Mouse (Mus musculus) G1E-ER4 (cell line): ENCODE data around the gene Tmem255b. TPM values are rescaled to one million over a fixed set of nuclear protein-coding genes. Genes with fewer than 3 reads are reported as not detected.

Experiments
- GATA1 ChIP-seq: IDR thresholded peaks from one replicate; pipeline ENCODE4 v1.8.0; 2012; ENCODE audit warnings: low read length, inconsistent platforms
- polyA plus RNA-seq: library from polyadenylated mRNA; stranded (reverse); fragments of >175 nt; gene quantifications from 2 replicates; pipeline ENCODE4 v1.2.3, GENCODE M21; 2012

The Tmem255b gene
- polyA plus RNA-seq, 1 experiment = not detected

DNA sequence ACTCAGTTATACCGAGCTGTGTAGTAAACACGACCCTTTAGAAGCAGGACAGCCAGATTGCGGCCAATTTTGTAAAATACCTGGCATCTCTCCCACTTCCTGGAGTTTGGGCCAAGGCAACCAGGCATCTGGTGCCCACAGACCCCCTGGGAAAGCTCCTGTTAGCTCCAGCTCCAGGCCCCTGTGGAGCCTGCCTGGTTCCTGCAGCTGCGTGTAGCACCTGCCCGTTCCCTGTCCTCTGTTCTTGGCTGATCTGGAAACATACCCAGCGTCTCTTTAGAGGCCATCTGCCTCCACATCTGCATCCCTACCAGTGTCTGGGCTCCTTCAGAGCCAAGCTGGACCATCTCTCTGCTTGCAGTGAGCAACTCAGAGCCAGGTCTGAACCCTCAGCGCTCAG, 4.6 kb upstream of the Tmem255b start:
- no peak for TF ChIP-seq GATA1

DNA sequence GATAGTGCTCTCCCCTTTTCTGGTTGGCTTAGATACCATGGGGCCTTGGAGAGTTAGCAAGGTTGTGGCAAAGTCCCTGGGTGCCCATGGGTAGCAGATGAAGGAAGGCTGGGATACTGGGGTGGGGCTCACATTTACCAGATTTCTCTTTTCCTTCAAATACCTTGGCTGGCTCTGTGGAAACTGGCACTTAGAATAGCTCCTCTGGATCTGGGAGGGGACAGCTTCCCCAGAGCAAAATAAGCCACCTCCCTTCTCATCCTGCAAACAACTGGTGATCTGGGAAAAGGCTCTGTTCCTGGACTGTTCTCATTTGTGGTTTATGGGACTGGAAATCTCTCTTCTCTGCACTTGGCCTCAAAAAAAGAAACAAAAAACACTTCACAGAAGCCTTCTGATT, 4.1 kb upstream of the Tmem255b start:
- no peak for TF ChIP-seq GATA1

DNA sequence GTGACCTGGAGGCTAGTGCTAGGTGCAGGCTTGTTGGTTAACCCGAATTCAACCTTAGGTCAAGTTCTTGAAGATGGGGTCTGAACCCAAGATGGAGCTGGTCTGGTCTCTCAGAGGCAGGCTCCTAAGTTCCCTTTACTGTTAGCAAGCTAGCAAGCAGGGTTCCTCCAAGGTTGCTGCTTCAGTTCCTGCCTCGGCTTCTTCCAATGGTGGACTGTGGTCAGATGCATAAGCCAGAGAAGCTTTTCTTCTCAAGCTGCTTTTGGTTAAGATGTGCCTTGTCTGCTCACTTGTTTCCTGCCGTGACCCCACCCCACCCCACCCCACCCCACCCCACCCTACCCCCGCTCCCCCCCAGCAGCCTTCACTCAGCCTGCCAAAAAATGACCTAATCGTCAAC, 1.9 kb upstream of the Tmem255b start:
- no peak for TF ChIP-seq GATA1

DNA sequence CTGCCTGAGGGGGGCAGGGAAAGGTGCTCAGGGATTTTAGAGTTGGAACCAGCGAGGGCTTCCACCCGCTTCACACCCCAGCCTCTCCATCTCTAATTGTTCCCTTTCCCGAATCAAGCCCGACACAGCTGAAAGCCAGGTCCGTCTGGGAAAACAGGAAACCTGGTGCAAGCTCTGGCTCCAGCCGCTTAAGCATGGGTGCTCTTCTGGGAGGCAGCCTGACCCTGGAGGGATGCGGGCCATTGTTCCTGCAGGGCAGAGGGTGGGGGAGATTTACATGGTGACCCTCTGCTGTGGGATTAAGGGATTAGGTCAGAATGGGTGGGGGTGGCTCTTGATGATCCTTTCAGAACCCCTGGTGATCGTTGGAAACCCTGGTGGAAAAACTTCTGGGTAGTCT, 1.1 kb downstream of the Tmem255b start:
- no peak for TF ChIP-seq GATA1

DNA sequence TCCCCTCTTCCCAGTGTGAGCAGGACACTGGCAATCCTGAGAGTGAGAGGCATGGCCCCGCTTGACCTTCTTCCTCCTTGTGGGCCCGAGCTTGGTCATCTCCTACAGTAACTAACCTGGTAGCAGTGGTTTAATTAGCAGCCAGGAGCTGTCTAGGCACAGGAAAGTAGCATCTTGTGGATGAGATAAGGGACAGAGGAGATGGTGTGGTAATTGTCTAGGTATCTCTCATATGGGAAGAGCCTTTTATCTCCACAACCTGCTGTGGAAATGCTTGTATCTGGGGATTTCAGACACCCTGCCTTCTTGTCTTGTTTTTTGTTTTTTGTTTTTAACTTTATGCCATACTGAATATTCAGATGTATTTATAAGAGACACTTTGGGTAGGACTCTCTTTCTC, 2.5 kb downstream of the Tmem255b start:
- no peak for TF ChIP-seq GATA1

DNA sequence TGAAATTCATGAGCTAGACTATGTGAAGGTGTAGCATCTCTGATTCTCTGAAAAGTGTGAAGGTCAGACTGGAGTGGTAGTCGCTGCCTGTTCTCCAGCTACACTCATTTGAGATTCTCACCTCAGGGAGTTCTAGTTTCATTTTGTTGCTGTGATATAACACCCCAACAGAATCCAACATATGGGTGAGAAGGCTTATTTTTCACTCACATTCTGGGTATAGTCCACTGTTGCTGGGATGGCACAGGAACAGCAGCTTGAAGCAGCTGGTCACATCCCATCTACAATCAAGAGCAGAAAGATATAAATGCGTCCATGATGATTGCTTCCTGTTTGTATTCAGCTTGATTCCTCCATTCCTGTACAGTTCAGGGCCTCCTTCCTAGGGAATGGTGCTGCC, 7.2 kb downstream of the Tmem255b start:
- no peak for TF ChIP-seq GATA1

DNA sequence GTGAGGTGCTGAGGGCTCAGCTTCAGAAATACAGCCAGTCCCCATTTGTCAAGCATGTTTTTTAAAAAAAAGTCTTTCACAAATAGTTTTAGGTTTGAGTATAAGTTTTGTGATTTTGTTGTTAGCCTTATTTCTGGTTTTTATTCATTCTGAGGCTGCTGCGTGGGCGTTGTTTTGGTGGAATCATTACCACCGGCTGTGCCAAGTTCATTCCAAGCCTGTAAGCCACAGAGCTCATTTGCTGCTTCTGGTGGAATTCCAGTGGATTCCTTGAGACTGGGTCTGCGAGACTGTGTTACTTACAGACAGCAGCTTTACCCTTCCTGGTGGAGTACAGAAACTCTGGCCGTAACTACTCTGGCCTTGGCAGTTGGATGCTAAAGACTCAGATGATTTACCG, 11.5 kb downstream of the Tmem255b start:
- no peak for TF ChIP-seq GATA1

DNA sequence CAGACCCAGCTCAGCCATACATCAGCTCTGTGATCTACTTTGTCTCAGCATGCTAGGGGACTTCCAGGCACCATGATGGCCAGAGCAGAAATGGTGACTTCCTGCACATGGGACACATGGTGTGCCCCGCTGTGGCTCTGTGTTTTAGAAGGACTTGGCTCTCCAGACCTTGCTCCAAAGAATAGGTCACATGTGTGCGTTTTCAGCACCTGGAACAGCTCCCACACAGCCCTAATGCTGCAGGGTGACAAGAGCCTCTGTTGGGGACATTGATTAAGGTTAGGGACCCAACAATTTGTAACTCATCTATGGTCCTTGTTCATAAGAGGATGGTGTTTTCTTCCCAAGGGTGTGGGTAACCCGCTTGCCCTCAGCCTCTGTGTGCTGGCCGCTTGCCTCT, 13.2 kb downstream of the Tmem255b start:
- no peak for TF ChIP-seq GATA1

DNA sequence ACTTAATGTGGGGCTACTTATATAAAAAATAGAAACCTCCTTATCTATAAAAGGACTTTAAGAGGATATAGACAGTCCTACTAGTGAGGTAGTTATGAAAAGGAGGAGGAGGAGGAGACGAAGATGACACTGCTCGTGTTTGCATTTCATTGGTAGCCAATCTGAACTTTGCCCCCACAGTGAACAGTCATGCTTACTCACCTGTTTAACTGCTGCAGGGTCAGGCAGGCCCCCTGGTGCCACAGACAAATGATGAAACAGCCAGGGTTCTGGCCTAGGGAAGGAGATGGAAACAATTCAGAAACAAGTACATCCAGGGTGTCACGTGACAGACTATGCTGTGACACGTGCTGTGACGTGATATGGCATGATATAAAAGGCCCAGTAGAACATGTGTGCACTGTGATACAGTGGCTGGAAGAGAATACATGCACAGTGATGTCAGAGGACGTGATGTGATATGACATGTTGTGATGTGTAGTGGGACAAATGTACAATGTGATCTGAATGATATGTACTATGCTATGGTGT, 16.8 kb downstream of the Tmem255b start:
- TF ChIP-seq GATA1 = no peak

DNA sequence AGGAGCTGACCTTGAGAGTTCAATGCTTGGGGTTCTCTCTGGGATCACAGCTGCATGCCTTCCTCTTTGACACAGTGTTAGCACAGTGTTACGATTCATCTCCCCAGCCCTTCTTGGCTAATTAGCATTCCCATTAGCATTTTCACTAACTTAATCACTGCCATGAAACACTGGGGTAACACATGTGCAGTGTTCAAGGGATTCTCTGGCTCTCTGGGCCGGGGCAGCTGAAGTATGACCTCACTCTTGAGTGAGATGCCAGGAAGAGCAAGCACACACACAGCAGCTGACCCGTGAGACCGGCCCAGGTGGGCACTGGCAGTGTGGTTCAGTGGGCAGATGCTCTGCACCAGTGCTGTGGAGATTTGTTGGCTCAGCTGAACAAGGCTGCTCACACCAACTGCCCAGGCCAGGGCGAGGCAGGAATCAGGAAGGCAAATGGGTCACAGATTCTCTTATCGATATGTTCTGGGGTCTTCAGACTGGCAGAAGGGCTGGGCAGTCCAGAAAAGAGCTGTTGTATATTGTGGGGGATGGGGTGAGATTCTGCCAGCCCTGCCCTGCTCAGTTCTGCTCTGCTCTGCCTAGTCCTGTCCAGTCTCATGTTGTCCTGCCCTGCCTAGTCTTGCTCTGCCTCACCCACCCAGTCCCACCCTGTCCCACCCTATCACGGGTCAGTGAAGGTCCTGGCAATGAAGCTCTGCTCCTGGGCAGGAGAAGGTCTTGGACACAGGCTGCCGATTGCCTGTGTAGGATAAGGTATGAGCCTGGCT, 19.5 kb downstream of the Tmem255b start:
- no peak for TF ChIP-seq GATA1

DNA sequence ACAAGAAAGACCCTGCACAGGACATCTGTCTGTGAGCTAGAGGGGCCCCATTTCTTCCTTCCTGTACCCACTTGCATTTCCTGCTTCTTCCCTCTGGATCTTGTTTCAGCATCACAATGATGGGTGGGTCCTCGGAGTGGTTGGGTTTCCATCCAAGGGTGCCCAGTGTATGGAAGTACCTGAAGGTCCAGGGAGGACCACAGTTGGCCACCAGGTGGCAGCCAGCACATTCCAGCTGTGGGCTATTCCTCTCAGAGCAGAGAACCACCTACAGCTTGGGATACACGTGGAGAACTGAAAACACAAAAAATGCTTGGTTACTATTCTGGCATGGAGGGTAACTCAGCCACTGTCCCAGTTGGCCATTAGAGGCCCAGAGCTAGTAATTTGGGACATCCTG, 20.3 kb downstream of the Tmem255b start:
- no peak for TF ChIP-seq GATA1

DNA sequence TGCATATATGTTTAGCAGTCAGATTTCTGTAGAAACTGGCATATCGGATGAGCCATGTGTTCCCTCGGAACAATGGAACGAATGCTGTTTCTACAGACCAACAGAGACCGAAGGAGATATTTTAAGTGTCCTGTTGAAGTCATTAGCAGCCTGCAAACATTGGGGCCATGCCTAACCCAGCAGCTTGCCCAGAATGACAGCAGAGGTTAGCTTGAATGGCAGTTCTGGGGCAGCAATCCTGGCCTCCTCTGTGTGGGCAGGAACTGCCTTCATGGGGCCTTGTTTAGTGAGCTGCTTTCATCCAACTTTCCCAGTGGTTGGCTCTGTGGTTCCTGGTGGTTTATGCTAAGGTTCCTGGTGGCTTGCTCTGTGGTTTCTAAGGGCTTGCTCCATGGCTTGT, 24.4 kb downstream of the Tmem255b start:
- TF ChIP-seq GATA1 = no peak

DNA sequence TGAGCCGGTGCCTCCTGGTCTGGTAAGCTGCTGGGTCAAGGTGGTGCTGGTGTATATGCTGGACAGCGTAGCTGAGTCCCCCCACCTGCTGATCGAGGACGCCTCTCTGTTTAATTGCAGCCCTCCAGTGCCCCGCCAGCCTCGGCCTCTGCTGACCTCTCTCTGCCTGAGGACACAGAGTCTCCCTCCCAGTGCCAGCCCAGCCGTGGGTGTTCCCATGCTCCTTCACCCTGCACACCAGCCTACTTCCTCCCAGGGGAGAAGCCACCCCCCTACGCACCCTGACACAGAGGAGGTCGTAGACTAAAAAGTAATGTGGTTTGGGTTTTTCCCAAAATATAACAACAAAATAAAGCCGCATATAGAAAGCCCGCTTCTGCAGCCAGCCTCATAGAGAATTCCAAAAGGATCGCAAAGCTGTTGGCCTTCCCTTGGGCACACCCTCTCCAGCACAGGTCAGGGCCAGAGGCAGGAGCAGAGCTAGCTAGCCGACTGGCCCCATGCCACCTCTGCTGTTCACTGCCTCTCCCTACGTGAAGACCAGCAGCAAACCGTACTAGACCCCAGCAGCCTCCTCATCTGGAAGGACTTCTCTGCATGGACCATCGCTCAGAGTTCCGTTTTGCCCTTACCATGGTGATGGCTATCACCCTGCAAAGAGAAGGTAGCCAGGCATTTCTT, 26.2 kb downstream of the Tmem255b start:
- TF ChIP-seq GATA1 = no peak

DNA sequence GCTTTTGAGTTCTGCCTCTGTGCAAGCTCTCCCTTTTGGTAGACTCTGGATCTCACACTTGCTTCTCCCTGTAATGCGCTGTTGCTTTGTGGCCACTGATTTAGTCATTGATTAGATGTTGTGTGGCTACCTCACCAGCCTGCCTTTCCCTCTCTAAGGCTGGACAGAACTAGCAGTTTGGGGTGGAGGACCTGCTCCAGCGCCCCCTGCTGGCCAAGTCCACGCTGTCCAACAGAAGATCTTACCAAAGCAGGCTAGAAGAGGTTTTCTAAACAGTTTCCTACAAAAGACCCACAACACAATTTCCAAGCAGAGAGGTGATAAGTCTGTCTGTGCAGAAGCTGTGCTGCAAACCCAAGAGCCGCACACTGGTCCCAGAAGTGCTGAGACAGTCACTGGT, 26.9 kb downstream of the Tmem255b start:
- TF ChIP-seq GATA1 = no peak

DNA sequence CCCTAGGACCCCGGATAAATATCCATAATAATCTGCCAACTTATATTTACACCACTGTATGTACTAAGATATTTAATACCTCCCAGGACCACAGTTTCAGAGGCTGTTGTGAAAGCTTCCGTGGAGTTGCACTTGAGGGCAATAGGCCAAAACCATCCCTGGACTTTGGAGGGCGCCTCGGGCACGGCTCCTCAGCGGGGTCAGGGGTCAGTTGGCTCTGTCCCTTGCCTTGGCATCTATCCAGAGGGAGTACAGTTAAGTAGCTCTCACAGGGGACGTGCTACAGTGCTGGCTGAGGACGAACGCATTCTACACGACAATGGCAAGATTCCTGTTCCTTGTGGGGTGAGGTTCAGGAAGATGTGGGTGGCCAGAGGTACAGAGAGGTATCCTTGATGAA, 27.4 kb downstream of the Tmem255b start:
- no peak for TF ChIP-seq GATA1

DNA sequence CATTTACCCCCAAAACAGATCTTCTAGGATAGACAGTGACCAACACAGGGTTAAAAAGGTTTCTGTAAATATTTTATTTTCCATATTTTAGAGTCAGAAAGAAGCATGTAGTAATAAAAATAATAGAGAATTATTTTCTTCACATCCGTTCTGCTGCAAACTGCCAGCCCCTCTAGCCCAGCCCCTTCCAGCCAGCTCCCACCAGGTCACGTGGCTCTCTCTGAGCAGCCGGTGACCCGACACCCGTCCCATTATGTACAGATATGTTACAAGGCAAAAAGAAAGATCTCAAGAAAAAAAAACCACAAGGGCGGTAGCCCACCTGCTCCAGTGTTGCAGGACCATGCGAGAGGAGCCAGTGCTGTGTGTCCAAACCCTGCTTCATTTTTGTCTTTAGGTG, 30.3 kb downstream of the Tmem255b start:
- no peak for TF ChIP-seq GATA1

DNA sequence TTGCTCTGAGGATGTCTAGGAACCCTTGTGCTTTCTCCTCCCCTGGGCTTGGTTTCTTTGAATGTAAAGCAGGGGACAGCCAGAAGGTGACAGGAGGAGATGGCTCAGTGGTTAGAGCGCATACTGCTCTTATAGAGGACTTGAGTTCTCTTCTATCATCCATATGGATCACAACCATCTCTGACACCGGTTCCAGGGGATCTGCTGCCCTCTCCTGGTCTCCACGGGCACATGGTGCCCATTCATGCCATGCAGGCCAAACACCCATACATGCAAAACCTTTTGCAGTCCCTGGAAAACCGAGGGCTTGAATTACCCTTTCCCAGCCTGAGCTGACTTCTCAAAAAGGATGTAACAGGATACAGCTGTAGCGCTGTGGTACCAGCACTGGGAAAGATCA, 32.0 kb downstream of the Tmem255b start:
- no peak for TF ChIP-seq GATA1
